Mouse (Mus musculus): ENCODE data around the gene Gm6526.
"Not testable (repeated sequence)": the region's sequence is repeated elsewhere in the genome, so short reads cannot be mapped to it uniquely, and the experiment has no call there.

The Gm6526 gene

DNA sequence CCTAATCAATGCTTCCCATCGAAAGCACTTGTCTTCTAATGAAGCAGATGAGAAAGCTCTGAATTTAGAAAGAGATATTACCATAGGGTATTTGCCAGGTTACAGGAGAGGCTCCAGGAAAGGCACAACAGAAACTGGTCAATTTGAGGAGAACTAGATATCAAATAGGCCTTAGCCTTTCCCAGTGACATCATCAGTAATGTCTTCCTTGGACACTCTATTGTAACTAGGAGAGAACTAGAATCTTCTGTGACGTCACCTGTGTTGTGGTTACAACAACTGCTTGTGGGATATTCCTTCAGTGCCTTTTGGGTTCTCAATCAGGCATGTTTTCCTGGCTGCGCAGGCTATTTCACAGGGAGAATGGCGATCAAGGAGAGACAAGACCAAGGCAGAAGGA, at the start of gene Gm6526:
Gm6526 (plus strand) TSS at position 301 of the 400 bp plus-strand sequence.
- DNase-seq (ENCODE audit: low spot score), result not testable (repeated sequence)

DNA sequence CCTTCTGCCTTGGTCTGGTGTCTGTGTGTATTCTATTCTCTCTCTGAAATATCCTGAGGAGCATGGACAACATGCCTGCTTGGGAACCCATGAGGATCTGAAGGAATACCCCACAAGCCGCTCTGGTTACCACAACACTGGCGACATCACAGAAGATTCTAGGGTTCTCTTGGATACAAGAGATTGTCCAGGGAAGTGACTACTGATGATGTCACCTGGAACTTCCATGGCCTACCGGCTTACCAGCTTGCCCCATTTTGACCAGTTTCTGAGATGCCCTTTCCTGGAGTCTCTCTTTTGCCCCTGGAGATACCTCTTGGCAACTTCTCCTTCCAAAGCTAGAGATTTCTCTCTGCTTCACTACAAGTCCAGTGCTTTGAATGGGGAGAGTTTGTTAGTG, 20.3 kb upstream of the Gm6526 start, which contains the start of gene Gm16506:
Gm16506 (minus strand) TSS at position 101 of the 400 bp plus-strand sequence.
- not testable (repeated sequence) for DNase-seq (ENCODE audit: low spot score)

DNA sequence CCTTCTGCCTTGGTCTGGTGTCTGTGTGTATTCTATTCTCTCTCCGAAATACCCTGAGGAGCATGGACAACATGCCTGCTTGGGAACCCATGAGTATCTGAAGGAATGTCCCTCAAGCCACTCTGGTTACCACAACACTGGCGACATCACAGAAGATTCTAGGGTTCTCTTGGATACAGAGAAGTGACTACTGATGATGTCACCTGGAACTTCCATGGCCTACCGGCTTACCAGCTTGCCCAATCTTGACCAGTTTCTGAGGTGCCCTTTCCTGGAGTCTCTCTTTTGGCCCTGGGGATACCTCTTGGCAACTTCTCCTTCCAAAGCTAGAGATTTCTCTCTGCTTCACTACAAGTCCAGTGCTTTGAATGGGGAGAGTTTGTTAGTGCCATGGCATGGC, 37.0 kb downstream of the Gm6526 start, which contains the start of gene Gm8180:
Gm8180 (minus strand) TSS at position 101 of the 400 bp plus-strand sequence.
- DNase-seq (ENCODE audit: low spot score), result not testable (repeated sequence)

DNA sequence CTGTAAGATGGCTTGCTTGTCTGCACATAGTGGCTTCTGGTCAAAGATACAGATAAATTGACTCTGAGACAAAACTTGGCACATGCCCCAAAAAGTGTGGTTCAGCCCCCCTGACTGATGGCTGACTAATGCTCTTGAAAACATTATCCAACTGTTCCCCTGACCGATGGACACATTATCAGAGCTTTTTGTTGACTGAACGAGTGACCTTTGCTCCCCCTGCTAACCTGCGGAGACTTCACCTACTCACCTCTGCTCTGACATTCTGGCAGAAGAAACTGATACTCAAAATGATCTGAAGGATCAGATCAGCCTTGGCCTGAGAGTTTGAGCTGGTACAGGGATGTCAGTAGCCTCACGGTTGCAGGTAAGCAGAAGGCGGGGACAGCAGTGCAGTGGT, 46.1 kb downstream of the Gm6526 start:
- not testable (repeated sequence) for DNase-seq (ENCODE audit: low spot score)

DNA sequence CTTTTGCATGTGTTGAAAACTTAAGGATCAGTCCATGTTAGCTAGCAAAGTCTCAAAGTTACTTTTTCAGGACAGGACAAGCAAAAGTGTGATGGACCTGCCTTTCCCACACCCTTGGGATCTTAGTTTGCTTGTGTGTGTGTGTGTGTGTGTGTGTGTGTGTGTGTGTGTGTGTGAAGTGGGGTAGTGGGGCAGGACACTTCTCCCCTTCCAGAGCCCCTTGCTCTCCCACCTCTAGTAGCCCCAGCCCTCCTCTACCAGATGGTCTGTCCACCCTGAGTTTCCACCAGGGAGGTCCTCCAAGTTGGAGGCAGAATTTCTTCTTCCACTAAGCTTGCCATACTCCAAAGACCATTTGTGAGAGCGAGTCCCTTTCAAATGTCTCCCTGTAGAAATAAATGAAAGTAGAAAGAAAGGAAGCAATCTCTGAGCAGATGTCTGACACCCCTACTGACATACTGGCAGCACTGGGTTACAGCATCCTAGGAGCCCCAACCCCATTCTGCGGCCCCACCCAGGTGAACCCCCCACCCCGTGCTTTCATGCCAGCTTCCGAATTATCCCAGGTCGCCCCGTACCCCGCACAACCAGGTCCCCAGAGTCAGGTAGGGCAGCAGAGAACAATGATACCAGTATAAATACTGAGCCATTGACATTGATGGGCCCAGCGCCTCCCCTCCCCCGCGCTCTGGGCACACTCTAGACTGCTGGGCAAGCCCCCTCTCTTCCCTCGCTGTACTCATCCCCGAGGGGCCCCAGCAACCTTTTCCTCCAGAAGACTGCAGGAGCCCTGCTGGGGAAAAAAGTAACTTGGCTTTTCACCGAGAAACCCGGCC, 48.6 kb downstream of the Gm6526 start:
- no peak for DNase-seq (ENCODE audit: low spot score)

DNA sequence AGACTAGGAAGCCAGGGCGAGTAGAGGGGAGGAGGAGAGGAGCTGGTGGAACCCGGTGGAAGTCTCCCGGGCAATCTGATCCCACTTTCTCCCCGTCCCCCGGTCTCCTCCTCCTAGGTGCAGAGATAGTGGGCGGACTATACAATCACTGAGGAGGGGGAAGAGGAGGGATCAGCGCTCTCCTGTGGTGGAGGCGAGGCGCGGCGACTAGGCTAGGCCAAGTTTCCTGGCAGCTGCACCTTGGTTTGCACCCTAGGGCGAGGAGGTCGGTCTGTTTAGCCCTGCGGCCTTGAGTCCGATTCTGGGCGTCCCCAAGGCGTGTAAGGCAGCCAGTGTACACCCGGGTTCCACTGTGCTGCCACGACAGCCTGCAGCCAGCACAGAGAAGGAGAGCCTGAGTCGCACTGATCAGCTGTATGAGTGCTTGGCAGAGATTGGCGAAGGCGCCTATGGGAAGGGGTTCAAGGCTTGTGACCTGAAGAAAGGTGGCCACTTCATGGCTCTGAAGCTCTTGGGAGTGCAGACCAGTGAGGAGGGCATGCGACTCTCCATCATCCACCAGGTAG, 49.3 kb downstream of the Gm6526 start:
- peak; percentile 3 for DNase-seq (ENCODE audit: low spot score)

DNA sequence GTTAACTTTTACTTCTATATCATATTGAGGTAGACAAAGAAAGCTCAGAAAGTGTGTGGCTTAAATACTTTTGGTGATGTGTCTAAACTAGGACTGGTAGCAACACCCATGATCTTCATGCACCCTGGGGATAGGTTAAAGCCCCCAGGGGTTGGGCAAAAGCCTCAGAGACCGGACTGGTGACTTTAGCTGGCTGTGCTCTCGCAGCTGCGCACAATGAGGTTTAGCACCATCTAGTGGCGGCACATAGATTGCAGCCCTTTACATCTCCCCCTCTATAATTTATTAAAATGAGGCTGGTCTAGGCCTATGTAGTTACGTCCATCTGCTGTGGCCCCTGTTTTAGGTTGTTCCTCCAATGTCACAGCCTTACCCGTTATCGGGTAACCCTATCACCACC, 56.8 kb downstream of the Gm6526 start:
- not testable (repeated sequence) for DNase-seq (ENCODE audit: low spot score)
